Mouse (Mus musculus) ES-Bruce4 (cell line): ENCODE results near the gene Pygm. TPM values are rescaled to one million over a fixed set of nuclear protein-coding genes. Genes with fewer than 3 reads are reported as not detected.

Experiments
- H3K27ac ChIP-seq: 2 replicates; pipeline ENCODE4 v1.5.1; 2012; ENCODE audit warnings: low read length, inconsistent platforms; ENCODE audit not compliant: insufficient read depth
- H3K27me3 ChIP-seq: 2 replicates; pipeline ENCODE4 v1.6.1; 2012; ENCODE audit warnings: mild to moderate bottlenecking, low read length, inconsistent platforms; ENCODE audit not compliant: control insufficient read depth, poor library complexity, insufficient read depth, severe bottlenecking
- H3K36me3 ChIP-seq: 2 replicates; pipeline ENCODE4 v1.6.1; 2012; ENCODE audit warnings: inconsistent platforms, mild to moderate bottlenecking, low read length, moderate library complexity; ENCODE audit not compliant: control insufficient read depth, poor library complexity, insufficient read depth, severe bottlenecking
- H3K4me1 ChIP-seq: one replicate; pipeline ENCODE4 v1.8.1; 2011; ENCODE audit warnings: low read length; ENCODE audit not compliant: control insufficient read depth, insufficient read depth
- H3K4me3 ChIP-seq: 2 replicates; pipeline ENCODE4 v1.5.1; 2011; ENCODE audit warnings: low read depth, mild to moderate bottlenecking, low read length
- H3K9ac ChIP-seq: 2 replicates; pipeline ENCODE4 v1.6.1; 2012; ENCODE audit warnings: low read depth, mild to moderate bottlenecking, inconsistent platforms; ENCODE audit not compliant: poor library complexity, severe bottlenecking
- H3K9me3 ChIP-seq: replicated peaks from 2 replicates; pipeline ENCODE4 v1.6.1; 2012; ENCODE audit warnings: mild to moderate bottlenecking, low read length, inconsistent platforms; ENCODE audit not compliant: control insufficient read depth, poor library complexity, insufficient read depth, severe bottlenecking
- CTCF ChIP-seq: IDR thresholded peaks from one replicate; pipeline ENCODE4 v1.8.1; 2011; ENCODE audit warnings: low read depth, low read length
- EP300 ChIP-seq: IDR thresholded peaks from 2 replicates; pipeline ENCODE4 v1.6.1; 2011; ENCODE audit warnings: low read depth, low read length; ENCODE audit not compliant: insufficient read depth
- POLR2A ChIP-seq: IDR thresholded peaks from one replicate; pipeline ENCODE4 v1.8.1; 2011; ENCODE audit warnings: low read length; ENCODE audit not compliant: insufficient read depth
- polyA plus RNA-seq: library from polyadenylated mRNA; stranded (reverse); fragments of >200 nt; gene quantifications from 2 replicates; pipeline ENCODE4 v1.2.4, GENCODE M21; 2011; ENCODE audit warnings: low read depth; ENCODE audit not compliant: missing spikeins, insufficient read depth, insufficient read length

Gene Pygm
- polyA plus RNA-seq, 1 experiment = 4.1 TPM

- H3K4me3 ChIP-seq = peak within 1 kb of the TSS; percentile 82
- no peaks in the 10 kb centered on the region for H3K27me3 ChIP-seq
- H3K9me3 ChIP-seq = no peaks in the 10 kb centered on the region
- peak within 1 kb of the TSS; percentile 78 for H3K27ac ChIP-seq
- H3K36me3 ChIP-seq = peaks cover 40% of the 10 kb centered on the region
- TF ChIP-seq CTCF = no peak
- no peak for TF ChIP-seq EP300
- TF ChIP-seq POLR2A = no peak
- peak within 1 kb of the TSS; percentile 95 for H3K9ac ChIP-seq
- H3K4me1 ChIP-seq = no peaks in the 10 kb centered on the region
Measured at GRCm38 (mm10) chr19:6363411-6364240, 20.6 kb upstream of the Pygm start, which contains the start of gene Sf1. TSS of gene Sf1 (plus strand) at chr19:6363690.

DNA sequence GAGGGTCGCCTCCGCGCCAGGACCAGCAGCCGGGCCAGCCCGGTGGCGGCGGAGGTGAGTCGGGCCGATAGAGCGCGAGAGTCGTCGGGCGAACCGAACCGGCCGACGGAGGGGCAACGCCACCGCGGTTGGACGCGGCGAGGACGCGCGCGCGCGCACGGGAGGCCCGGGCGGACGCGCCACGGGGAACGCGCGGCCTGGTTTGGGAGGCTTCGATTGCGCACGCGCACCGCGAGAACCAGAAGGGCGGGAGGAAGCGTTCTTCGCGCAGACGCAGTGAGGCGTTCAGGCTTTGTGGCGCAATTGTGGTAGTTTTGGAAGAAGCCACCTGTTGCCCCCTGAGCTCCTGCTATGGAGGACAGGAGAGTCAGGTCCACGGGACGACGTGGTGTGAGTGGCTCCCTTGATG lies 19.9 kb upstream of the Pygm start:
- Histone ChIP-seq H3K36me3 (peaks cover 45% of the 10 kb centered on the region), H3K27ac (peak overlapping the region; percentile 78), H3K4me1 (no peaks in the 10 kb centered on the region), H3K9me3 (no peaks in the 10 kb centered on the region), H3K9ac (peak overlapping the region; percentile 95), H3K27me3 (no peaks in the 10 kb centered on the region), H3K4me3 (peak overlapping the region; percentile 82)
- TF ChIP-seq EP300 (no peak), POLR2A (peak; percentile 41)

DNA sequence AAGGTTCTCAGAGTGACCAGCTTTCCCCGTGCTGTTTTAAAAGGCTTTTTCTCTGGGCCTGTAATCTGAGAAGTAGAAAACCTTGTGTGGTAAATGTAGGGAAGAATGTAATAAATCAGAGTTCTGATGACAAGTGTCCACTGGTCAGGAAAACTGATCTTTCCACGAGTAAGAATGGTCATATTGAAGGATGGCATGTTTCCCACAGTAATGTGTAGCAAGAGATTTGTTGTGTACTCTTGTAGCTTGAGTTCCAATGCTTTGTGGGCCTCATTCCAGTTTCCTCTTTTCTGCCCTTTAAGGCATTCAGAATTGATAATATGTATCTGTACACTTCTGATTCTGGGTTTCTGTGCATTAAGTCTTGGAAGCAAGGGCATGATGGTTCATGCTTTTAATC lies 19.4 kb upstream of the Pygm start:
- Histone ChIP-seq H3K9me3 (no peaks in the 10 kb centered on the region), H3K4me1 (no peaks in the 10 kb centered on the region), H3K27ac (no peak overlapping the region), H3K36me3 (peaks cover 51% of the 10 kb centered on the region), H3K9ac (peak overlapping the region; percentile 95), H3K27me3 (no peaks in the 10 kb centered on the region), H3K4me3 (peak overlapping the region; percentile 82)
- TF ChIP-seq POLR2A (no peak), CTCF (no peak), EP300 (no peak)

- H3K9me3 ChIP-seq = no peaks in the 10 kb centered on the region
- peaks cover 94% of the 10 kb centered on the region for H3K36me3 ChIP-seq
- H3K9ac ChIP-seq = no peak overlapping the region
- H3K4me3 ChIP-seq = no peak overlapping the region
- TF ChIP-seq CTCF = no peak
- no peak for TF ChIP-seq POLR2A
- no peak for TF ChIP-seq EP300
- no peaks in the 10 kb centered on the region for H3K27me3 ChIP-seq
- no peak overlapping the region for H3K27ac ChIP-seq
- no peaks in the 10 kb centered on the region for H3K4me1 ChIP-seq
Measured at GRCm38 (mm10) chr19:6370175-6370574, 14.0 kb upstream of the Pygm start.

GRCm38 (mm10) chr19:6372433-6372832 lies 11.8 kb upstream of the Pygm start:
- Histone ChIP-seq H3K9ac (no peak overlapping the region), H3K9me3 (no peaks in the 10 kb centered on the region), H3K4me1 (no peaks in the 10 kb centered on the region), H3K36me3 (peaks cover 90% of the 10 kb centered on the region), H3K4me3 (no peak overlapping the region), H3K27ac (no peak overlapping the region), H3K27me3 (no peaks in the 10 kb centered on the region)
- TF ChIP-seq POLR2A (no peak), CTCF (no peak), EP300 (no peak)
